Mouse (Mus musculus) limb, embryonic 10.5 days (tissue): Measurements from ENCODE around the gene Zcrb1. TPM values are rescaled to one million over a fixed set of nuclear protein-coding genes. Genes with fewer than 3 reads are reported as not detected.
A peak's percentile ranks its signal among the peaks of the same experiment; 100 is the strongest.

Experiments
- DNase-seq: peaks from one replicate; pipeline ENCODE4 v3.0.0-alpha.2; 2017; ENCODE audit warnings: low spot score
- H3K27ac ChIP-seq: fragments of 300-500 bp; sonication (generic); 2 replicates; pipeline ENCODE4 v1.5.1; 2016; ENCODE audit warnings: mild to moderate bottlenecking
- H3K27me3 ChIP-seq: fragments of 300-500 bp; sonication (generic); 2 replicates; pipeline ENCODE4 v1.6.1; 2016; ENCODE audit warnings: low read depth, mild to moderate bottlenecking; ENCODE audit not compliant: poor library complexity, severe bottlenecking
- H3K36me3 ChIP-seq: fragments of 300-500 bp; sonication (generic); 2 replicates; pipeline ENCODE4 v1.6.1; 2016; ENCODE audit warnings: mild to moderate bottlenecking, moderate library complexity
- H3K4me1 ChIP-seq: fragments of 300-500 bp; sonication (generic); 2 replicates; pipeline ENCODE4 v1.6.1; 2016
- H3K4me3 ChIP-seq: fragments of 300-500 bp; sonication (generic); 2 replicates; pipeline ENCODE4 v1.5.1; 2016; ENCODE audit warnings: mild to moderate bottlenecking, moderate library complexity
- H3K9me3 ChIP-seq: fragments of 300-500 bp; sonication (generic); replicated peaks from 2 replicates; pipeline ENCODE4 v1.6.1; 2016; ENCODE audit warnings: mild to moderate bottlenecking
- WGBS: fragments of 180-500 bp; shearing (Covaris S2); methylation state at CpG from one replicate; pipeline ENCODE4 v1.1.7; 2016; 5-methylcytosine and 5-hydroxymethylcytosine counted together
- polyA plus RNA-seq: library from polyadenylated mRNA; unstranded; fragments of >200 nt; fragmentation: Nextera tagmentation; extraction: Ambion mirVana; gene quantifications from 2 replicates; pipeline ENCODE4 v1.2.1, GENCODE M21; 2016

Gene Zcrb1
- polyA plus RNA-seq, 1 experiment from 2014 or later: 154 TPM

DNA sequence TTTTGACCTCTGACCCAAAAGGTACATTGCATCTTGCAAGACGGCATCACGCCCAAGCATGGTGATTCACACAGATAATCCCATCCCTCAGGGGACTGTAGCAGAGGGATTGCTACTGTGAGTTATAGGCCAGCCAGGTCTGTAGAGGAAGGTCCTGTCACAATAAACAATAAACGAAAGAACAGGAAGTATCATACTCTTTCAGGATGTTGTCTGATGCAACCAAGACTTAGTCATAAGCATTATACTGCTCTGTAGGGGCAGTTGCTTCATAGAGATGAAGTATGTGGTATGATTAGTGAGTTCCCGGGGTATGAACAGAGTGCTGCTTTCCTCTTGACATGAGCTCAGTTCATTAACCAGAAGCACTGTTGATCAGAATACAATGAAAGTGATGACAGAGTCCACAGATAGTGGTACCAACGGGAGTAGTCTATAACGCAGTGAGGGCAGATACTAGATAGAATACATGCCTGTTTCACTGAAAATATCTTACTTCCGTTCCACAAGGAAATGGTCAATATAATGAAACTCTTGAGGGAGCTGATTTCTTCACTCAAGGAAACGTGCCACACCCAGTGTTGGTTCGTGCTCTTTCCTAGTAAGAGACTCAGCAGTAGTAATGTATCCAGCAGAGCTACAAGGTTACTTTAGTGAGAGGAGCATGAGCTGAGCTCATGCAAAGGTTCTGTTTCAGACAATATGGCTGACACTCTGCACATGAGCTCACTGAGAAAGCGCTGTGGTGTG, 57.3 kb downstream of the Zcrb1 start:
- DNase-seq: no peak
- Histone ChIP-seq H3K9me3 (no peaks in the 10 kb centered on the region), H3K27ac (no peak overlapping the region), H3K36me3 (no peaks in the 10 kb centered on the region), H3K27me3 (no peaks in the 10 kb centered on the region), H3K4me1 (peaks cover 10% of the 10 kb centered on the region; the same call in 1 of the 2 replicates), H3K4me3 (no peak overlapping the region)
- 91% methylated on average over 10 of the region's 10 CpGs for WGBS

DNA sequence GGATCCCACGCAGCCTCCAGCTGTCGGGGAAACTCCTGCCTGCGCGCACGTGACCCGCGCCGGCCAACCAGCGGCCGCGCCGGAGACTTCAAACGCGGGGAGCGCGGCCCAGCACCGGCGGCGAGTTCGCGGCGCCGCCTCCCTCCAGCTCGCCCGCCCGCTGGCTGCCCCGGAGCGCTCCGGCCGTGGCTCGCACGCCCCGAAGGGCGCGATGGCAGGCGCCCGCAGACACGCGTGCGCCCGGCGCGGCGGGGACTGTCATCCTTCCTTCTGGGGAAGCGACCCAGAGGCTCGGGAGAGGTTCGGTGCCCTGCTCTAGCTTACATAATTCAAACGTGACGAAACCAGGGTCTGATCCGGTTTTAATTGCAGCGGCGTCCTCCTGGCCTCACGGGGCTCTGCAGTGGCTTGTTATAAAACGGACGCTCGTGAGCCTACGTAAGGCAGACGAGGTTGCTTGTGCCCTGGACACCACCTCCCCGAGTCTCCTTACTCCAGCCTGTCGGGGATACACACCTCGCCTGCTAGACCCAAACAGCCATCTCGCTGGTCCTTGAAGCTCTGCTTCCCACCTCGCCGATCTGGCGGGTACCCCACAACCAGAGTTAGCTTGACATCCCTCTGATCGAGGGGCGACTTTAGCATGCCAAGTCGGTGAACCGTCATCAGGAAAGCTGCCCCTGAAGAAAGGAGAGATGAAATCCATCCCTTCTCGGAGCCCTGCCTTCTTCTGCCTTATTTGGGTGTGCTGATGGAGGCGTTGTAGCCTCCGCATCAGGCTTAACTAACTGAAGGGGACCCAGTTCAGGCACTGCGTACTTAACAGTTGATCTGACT, 61.0 kb downstream of the Zcrb1 start, which contains the start of gene Yaf2:
TSS of gene Yaf2 (minus strand) at position 11 of the 837 bp plus-strand sequence.
- H3K4me1 ChIP-seq: peaks cover 14% of the 10 kb centered on the region; the same call in 1 of the 2 replicates
- no peaks in the 10 kb centered on the region for H3K9me3 ChIP-seq
- H3K36me3 ChIP-seq: peaks cover 15% of the 10 kb centered on the region
- H3K4me3 ChIP-seq: peak within 1 kb of the TSS; percentile 88
- under 1% methylated on average over 73 of the region's 73 CpGs for WGBS
- peak within 1 kb of the TSS; percentile 97 for H3K27ac ChIP-seq
- H3K27me3 ChIP-seq: no peaks in the 10 kb centered on the region
- peak; percentile 91 for DNase-seq

DNA sequence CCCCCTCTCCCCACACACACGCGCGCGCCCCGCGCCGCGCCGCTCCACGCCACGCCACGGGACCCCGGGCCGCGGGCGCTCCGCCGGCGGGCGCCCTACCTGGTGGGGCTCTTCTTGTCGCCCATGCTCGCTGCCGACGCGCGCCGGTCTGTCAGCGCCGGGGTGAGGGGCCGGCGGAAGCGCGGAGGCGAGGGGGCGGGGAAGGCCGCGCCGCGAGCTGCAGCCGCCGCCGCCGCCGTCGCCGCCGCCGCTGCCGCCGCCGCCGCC, 61.5 kb downstream of the Zcrb1 start:
- H3K36me3 ChIP-seq: peaks cover 18% of the 10 kb centered on the region
- H3K27me3 ChIP-seq: no peaks in the 10 kb centered on the region
- H3K4me3 ChIP-seq: peak overlapping the region; percentile 88
- peaks cover 14% of the 10 kb centered on the region; the same call in 1 of the 2 replicates for H3K4me1 ChIP-seq
- no peaks in the 10 kb centered on the region for H3K9me3 ChIP-seq
- 5% methylated on average over 51 of the region's 52 CpGs for WGBS
- DNase-seq: no peak
- H3K27ac ChIP-seq: peak overlapping the region; percentile 97

Other genes starting within 250 kb of the Zcrb1 start
- gene Gxylt1, start 123.2 kb downstream of the Zcrb1 start, polyA plus RNA-seq: 15.6 and 21.7 TPM in 2 replicates
- 106 and 128 TPM in 2 replicates for gene Yaf2, start 61.4 kb downstream of the Zcrb1 start, polyA plus RNA-seq
- gene Pphln1, start within 50 bp of the Zcrb1 start, polyA plus RNA-seq: 96.2 and 99.3 TPM in 2 replicates
- gene Prickle1, start 197.6 kb upstream of the Zcrb1 start, polyA plus RNA-seq: 20.4 and 25.7 TPM in 2 replicates